Mouse (Mus musculus): ENCODE measurements around the gene Ttf1. TPM values are rescaled to one million over a fixed set of nuclear protein-coding genes. Genes with fewer than 3 reads are reported as not detected.

The Ttf1 gene
- polyA plus RNA-seq, 1 experiment from 2014 or later, result 3.9 TPM

- WGBS, result 64% methylated on average over 5 of the region's 5 CpGs
- H3K4me1 ChIP-seq (replicated peaks; ENCODE audit: control insufficient read depth, insufficient read depth), result no peaks in the 10 kb centered on the region
- H3K4me3 ChIP-seq (ENCODE audit: low read depth, low read length), result no peak overlapping the region
- no peaks in the 10 kb centered on the region for H3K27me3 ChIP-seq (ENCODE audit: control insufficient read depth, insufficient read depth, low read length)
- DNase-seq (ENCODE audit: low spot score) (no peak), ATAC-seq (ENCODE audit: low FRiP score, low TSS enrichment) (no peak)
- H3K36me3 ChIP-seq (ENCODE audit: control insufficient read depth, insufficient read depth, low read length), result no peaks in the 10 kb centered on the region
- no peak overlapping the region for H3K4me2 ChIP-seq (replicated peaks; ENCODE audit: low read depth)
- H3K27ac ChIP-seq (replicated peaks), result no peak overlapping the region
- no peak overlapping the region for H3K9ac ChIP-seq (ENCODE audit: low read length)
- TF ChIP-seq EP300 (optimal IDR thresholded peaks at IDR 0.05) (no peak), CTCF (IDR thresholded peaks at IDR 0.05; ENCODE audit: low read depth) (no peak)
- H3K9me3 ChIP-seq (ENCODE audit: control insufficient read depth, low read length), result no peaks in the 10 kb centered on the region
Measured at GRCm38 (mm10) chr2:29025284-29025683, 34.8 kb upstream of the Ttf1 start.

- no peaks in the 10 kb centered on the region for H3K4me1 ChIP-seq (replicated peaks; ENCODE audit: control insufficient read depth, insufficient read depth)
- TF ChIP-seq EP300 (optimal IDR thresholded peaks at IDR 0.05) (no peak), CTCF (IDR thresholded peaks at IDR 0.05; ENCODE audit: low read depth) (no peak)
- ATAC-seq (ENCODE audit: low FRiP score, low TSS enrichment) (no peak; the same call in 1 of the 2 replicates), DNase-seq (ENCODE audit: low spot score) (no peak)
- no peaks in the 10 kb centered on the region for H3K27me3 ChIP-seq (ENCODE audit: control insufficient read depth, insufficient read depth, low read length)
- 42% methylated on average over 20 of the region's 20 CpGs for WGBS
- H3K4me2 ChIP-seq (replicated peaks; ENCODE audit: low read depth), result no peak overlapping the region
- no peak overlapping the region for H3K9ac ChIP-seq (ENCODE audit: low read length)
- no peaks in the 10 kb centered on the region for H3K36me3 ChIP-seq (ENCODE audit: control insufficient read depth, insufficient read depth, low read length)
- H3K4me3 ChIP-seq (ENCODE audit: low read depth, low read length), result no peak overlapping the region
- H3K9me3 ChIP-seq (ENCODE audit: control insufficient read depth, low read length), result no peaks in the 10 kb centered on the region
- no peak overlapping the region for H3K27ac ChIP-seq (replicated peaks)
Measured at GRCm38 (mm10) chr2:29030048-29030734, 29.9 kb upstream of the Ttf1 start.

GRCm38 (mm10) chr2:29031951-29032350 is 28.1 kb upstream of the Ttf1 start:
- Histone ChIP-seq H3K4me2 (replicated peaks; ENCODE audit: low read depth) (no peak overlapping the region), H3K4me1 (replicated peaks; ENCODE audit: control insufficient read depth, insufficient read depth) (no peaks in the 10 kb centered on the region), H3K36me3 (ENCODE audit: control insufficient read depth, insufficient read depth, low read length) (no peaks in the 10 kb centered on the region), H3K27me3 (ENCODE audit: control insufficient read depth, insufficient read depth, low read length) (no peaks in the 10 kb centered on the region), H3K9ac (ENCODE audit: low read length) (no peak overlapping the region), H3K27ac (replicated peaks) (no peak overlapping the region), H3K4me3 (ENCODE audit: low read depth, low read length) (no peak overlapping the region), H3K9me3 (ENCODE audit: control insufficient read depth, low read length) (no peaks in the 10 kb centered on the region)
- 93% methylated on average over 4 of the region's 4 CpGs for WGBS
- ATAC-seq (ENCODE audit: low FRiP score, low TSS enrichment), result no peak
- no peak for DNase-seq (ENCODE audit: low spot score)
- TF ChIP-seq CTCF (IDR thresholded peaks at IDR 0.05; ENCODE audit: low read depth), result no peak
- TF ChIP-seq EP300 (optimal IDR thresholded peaks at IDR 0.05), result no peak

GRCm38 (mm10) chr2:29034542-29035475 is 25.3 kb upstream of the Ttf1 start:
- Histone ChIP-seq H3K27me3 (ENCODE audit: control insufficient read depth, insufficient read depth, low read length) (no peaks in the 10 kb centered on the region), H3K4me2 (replicated peaks; ENCODE audit: low read depth) (no peak overlapping the region), H3K4me3 (ENCODE audit: low read depth, low read length) (no peak overlapping the region), H3K9ac (ENCODE audit: low read length) (no peak overlapping the region), H3K36me3 (ENCODE audit: control insufficient read depth, insufficient read depth, low read length) (no peaks in the 10 kb centered on the region), H3K4me1 (replicated peaks; ENCODE audit: control insufficient read depth, insufficient read depth) (no peaks in the 10 kb centered on the region), H3K27ac (replicated peaks) (no peak overlapping the region), H3K9me3 (ENCODE audit: control insufficient read depth, low read length) (no peaks in the 10 kb centered on the region)
- 54% methylated on average over 20 of the region's 20 CpGs for WGBS
- DNase-seq (ENCODE audit: low spot score), result peak; percentile 23
- ATAC-seq (ENCODE audit: low FRiP score, low TSS enrichment), result no peak
- TF ChIP-seq EP300 (optimal IDR thresholded peaks at IDR 0.05), result no peak
- TF ChIP-seq CTCF (IDR thresholded peaks at IDR 0.05; ENCODE audit: low read depth), result no peak

GRCm38 (mm10) chr2:29035698-29036097 is 24.4 kb upstream of the Ttf1 start:
- Histone ChIP-seq H3K4me2 (replicated peaks; ENCODE audit: low read depth) (no peak overlapping the region), H3K27ac (replicated peaks) (no peak overlapping the region), H3K36me3 (ENCODE audit: control insufficient read depth, insufficient read depth, low read length) (no peaks in the 10 kb centered on the region), H3K27me3 (ENCODE audit: control insufficient read depth, insufficient read depth, low read length) (no peaks in the 10 kb centered on the region), H3K4me3 (ENCODE audit: low read depth, low read length) (no peak overlapping the region), H3K9me3 (ENCODE audit: control insufficient read depth, low read length) (no peaks in the 10 kb centered on the region), H3K4me1 (replicated peaks; ENCODE audit: control insufficient read depth, insufficient read depth) (no peaks in the 10 kb centered on the region), H3K9ac (ENCODE audit: low read length) (no peak overlapping the region)
- TF ChIP-seq CTCF (IDR thresholded peaks at IDR 0.05; ENCODE audit: low read depth) (no peak), EP300 (optimal IDR thresholded peaks at IDR 0.05) (no peak)
- WGBS, result 60% methylated on average over 8 of the region's 8 CpGs
- ATAC-seq (ENCODE audit: low FRiP score, low TSS enrichment) (no peak), DNase-seq (ENCODE audit: low spot score) (no peak)

GRCm38 (mm10) chr2:29039741-29040140 is 20.3 kb upstream of the Ttf1 start:
- 31% methylated on average over 5 of the region's 5 CpGs for WGBS
- H3K27me3 ChIP-seq (ENCODE audit: control insufficient read depth, insufficient read depth, low read length), result no peaks in the 10 kb centered on the region; the same call in 1 of the 2 replicates
- ATAC-seq (ENCODE audit: low FRiP score, low TSS enrichment), result no peak
- H3K9me3 ChIP-seq (ENCODE audit: control insufficient read depth, low read length), result no peaks in the 10 kb centered on the region
- H3K9ac ChIP-seq (ENCODE audit: low read length), result no peak overlapping the region
- H3K4me2 ChIP-seq (replicated peaks; ENCODE audit: low read depth), result no peak overlapping the region
- H3K36me3 ChIP-seq (ENCODE audit: control insufficient read depth, insufficient read depth, low read length), result no peaks in the 10 kb centered on the region
- TF ChIP-seq EP300 (optimal IDR thresholded peaks at IDR 0.05) (no peak), CTCF (IDR thresholded peaks at IDR 0.05; ENCODE audit: low read depth) (no peak)
- no peak for DNase-seq (ENCODE audit: low spot score)
- H3K4me3 ChIP-seq (ENCODE audit: low read depth, low read length), result no peak overlapping the region
- H3K4me1 ChIP-seq (replicated peaks; ENCODE audit: control insufficient read depth, insufficient read depth), result no peaks in the 10 kb centered on the region
- H3K27ac ChIP-seq (replicated peaks), result no peak overlapping the region

All from stomach, postnatal 0 days (tissue).